Mouse (Mus musculus) heart, adult 2 months (tissue): Measurements from ENCODE around the gene Rac2. TPM values are rescaled to one million over a fixed set of nuclear protein-coding genes. Genes with fewer than 3 reads are reported as not detected.

ENCODE experiments used
- DNase-seq, 2 experiments: peaks; one replicate each; pipeline ENCODE4 v3.0.0; 2021
- H3K27ac ChIP-seq: fragments of 200-600 bp; 2 replicates; pipeline ENCODE4 v1.8.1; 2022
- H3K27me3 ChIP-seq: fragments of 200-500 bp; 2 replicates; pipeline ENCODE4 v1.6.1; 2012; ENCODE audit warnings: mild to moderate bottlenecking, low read length, inconsistent platforms, mixed read lengths; ENCODE audit not compliant: control insufficient read depth, insufficient read depth
- H3K36me3 ChIP-seq: fragments of 200-500 bp; 2 replicates; pipeline ENCODE4 v1.6.1; 2012; ENCODE audit warnings: low read length, inconsistent platforms; ENCODE audit not compliant: control insufficient read depth, insufficient read depth
- H3K4me1 ChIP-seq: fragments of 200-500 bp; 2 replicates; pipeline ENCODE4 v1.6.1; 2011; ENCODE audit warnings: low read length; ENCODE audit not compliant: control insufficient read depth, insufficient read depth
- H3K4me3 ChIP-seq: fragments of 200-600 bp; 2 replicates; pipeline ENCODE4 v1.8.1; 2022
- H3K79me2 ChIP-seq: fragments of 200-500 bp; replicated peaks from 2 replicates; pipeline ENCODE4 v1.6.1; 2012; ENCODE audit warnings: mild to moderate bottlenecking, inconsistent platforms, low read length, moderate library complexity, mixed read lengths; ENCODE audit not compliant: control insufficient read depth, insufficient read depth
- H3K9ac ChIP-seq: fragments of 200-500 bp; 2 replicates; pipeline ENCODE4 v1.6.1; 2012; ENCODE audit warnings: low read depth, mild to moderate bottlenecking, control low read depth, inconsistent platforms, low read length, mixed read lengths
- CTCF ChIP-seq: fragments of 200-600 bp; IDR thresholded peaks from 2 replicates; pipeline ENCODE4 v1.8.1; 2022; ENCODE audit warnings: antibody characterized with exemption, mild to moderate bottlenecking, moderate library complexity
- EP300 ChIP-seq: fragments of 200-500 bp; IDR thresholded peaks from 2 replicates; pipeline ENCODE4 v1.6.1; 2011; ENCODE audit warnings: low read depth, low read length, control low read depth; ENCODE audit not compliant: insufficient read depth
- POLR2A ChIP-seq: fragments of 200-500 bp; IDR thresholded peaks from 2 replicates; pipeline ENCODE4 v1.6.1; 2011; ENCODE audit warnings: mild to moderate bottlenecking, low read depth, low read length, control low read depth; ENCODE audit not compliant: insufficient read depth
- WGBS: fragments of 180-500 bp; shearing (Covaris S2); methylation state at CpG from one replicate; pipeline ENCODE4 v1.1.7; 2018; 5-methylcytosine and 5-hydroxymethylcytosine counted together
- intact Hi-C: fragments of 180-260 bp; cut with DNase I; formaldehyde crosslinking; loops from one replicate; pipeline ENCODE4 v1.15.1; 2025
- polyA plus RNA-seq: library from polyadenylated mRNA; depleted of rRNA; stranded (reverse); fragments of >200 nt; gene quantifications from 2 replicates; pipeline ENCODE4 v1.2.3, GENCODE M21; 2012
- total RNA-seq, 2 experiments: library from RNA; stranded (reverse); gene quantifications; 2 replicates each; pipeline ENCODE4 v1.2.3; 2021

Rac2 gene
- total and polyA plus RNA-seq, 3 experiments, result 4.5 to 44.7 (median 8.7) TPM

DNA sequence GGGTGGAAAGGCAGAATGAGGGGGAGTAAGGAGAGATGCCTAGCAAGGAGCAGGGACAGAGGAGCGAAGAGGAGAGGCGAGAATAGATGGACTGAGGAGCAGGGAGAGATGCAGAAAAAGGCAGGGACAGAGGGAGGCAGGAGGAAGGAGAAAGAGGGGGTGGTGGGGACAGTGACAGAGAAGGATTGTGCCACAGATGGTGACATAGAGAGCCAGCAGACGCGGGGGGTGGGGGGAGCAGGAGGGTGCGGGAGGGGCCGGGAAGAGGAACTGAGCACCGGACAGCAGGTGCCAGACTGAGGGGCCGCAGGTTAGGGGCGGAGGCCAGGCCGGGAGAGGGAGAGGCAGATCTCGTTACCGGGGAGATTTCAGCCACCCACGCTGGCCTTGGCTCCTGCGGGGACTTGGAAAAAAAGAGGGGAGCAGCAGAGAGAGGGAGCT, 28.0 kb downstream of the Rac2 start, which contains the start of gene Sstr3:
TSS of gene Sstr3 (minus strand) at position 125 of the 441 bp plus-strand sequence.
- 12% methylated on average over 14 of the region's 14 CpGs for WGBS
- Histone ChIP-seq H3K36me3 (no peaks in the 10 kb centered on the region), H3K27ac (no peak within 1 kb of the TSS), H3K4me1 (no peaks in the 10 kb centered on the region), H3K79me2 (no peaks in the 10 kb centered on the region), H3K9ac (no peak within 1 kb of the TSS), H3K4me3 (no peak within 1 kb of the TSS), H3K27me3 (no peaks in the 10 kb centered on the region)
- intact Hi-C loops, result no loop called here
- no peak for DNase-seq
- TF ChIP-seq CTCF (no peak), POLR2A (no peak), EP300 (no peak)

DNA sequence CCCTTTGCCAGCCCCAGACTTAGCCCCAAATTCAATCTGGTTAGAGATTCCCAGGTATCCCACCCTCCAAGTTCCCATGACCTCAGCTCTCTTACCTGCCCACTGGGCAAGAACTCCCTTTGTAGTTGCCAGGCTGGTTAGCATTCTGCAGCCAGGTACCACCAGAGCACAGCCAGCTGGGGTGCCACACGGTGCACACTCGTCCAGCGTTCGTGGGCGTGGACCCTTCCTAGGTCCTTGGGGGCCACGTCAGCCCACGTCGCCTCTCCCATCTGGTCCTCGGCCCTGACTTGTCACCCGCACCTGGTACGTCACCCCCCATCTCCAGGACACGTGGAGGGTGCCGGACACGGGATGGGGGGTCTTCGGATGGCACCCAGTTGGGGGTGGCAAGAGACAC, 28.5 kb downstream of the Rac2 start:
- no peak for DNase-seq
- Histone ChIP-seq H3K27ac (no peak overlapping the region), H3K27me3 (no peaks in the 10 kb centered on the region), H3K4me1 (no peaks in the 10 kb centered on the region), H3K4me3 (no peak overlapping the region), H3K79me2 (no peaks in the 10 kb centered on the region), H3K9ac (no peak overlapping the region), H3K36me3 (no peaks in the 10 kb centered on the region)
- intact Hi-C loops, result no loop called here
- WGBS, result 70% methylated on average over 15 of the region's 15 CpGs
- TF ChIP-seq EP300 (no peak), CTCF (no peak), POLR2A (no peak)

DNA sequence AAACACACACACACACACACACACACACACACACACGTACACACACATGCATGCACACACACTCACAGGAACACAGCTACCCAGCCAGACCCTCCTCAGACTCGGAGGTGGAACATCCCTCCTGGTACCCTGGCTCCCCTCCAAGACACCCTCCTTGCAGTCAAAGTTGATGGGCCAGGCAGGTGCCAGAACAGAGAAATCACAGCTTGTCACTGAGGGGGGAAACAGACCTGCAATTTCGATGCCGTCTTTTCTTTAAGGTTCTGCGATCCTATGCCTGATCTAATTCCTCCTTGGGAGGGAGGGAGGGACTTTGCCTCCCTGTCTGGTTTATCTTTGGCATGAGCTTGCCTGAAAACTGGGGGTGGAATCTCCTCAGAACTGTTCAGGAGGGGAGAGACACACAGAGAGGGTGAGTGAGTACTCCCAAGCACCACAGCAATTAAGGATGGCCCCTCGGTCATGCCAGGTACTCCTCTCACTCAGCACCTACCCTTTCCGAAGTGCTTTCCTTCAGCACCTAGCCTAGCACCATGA, 29.7 kb downstream of the Rac2 start:
- WGBS, result 56% methylated on average over 7 of the region's 7 CpGs
- no peaks in the 10 kb centered on the region for H3K27me3 ChIP-seq
- no peak overlapping the region for H3K9ac ChIP-seq
- H3K4me3 ChIP-seq, result no peak overlapping the region
- no peaks in the 10 kb centered on the region for H3K36me3 ChIP-seq
- H3K27ac ChIP-seq, result no peak overlapping the region
- intact Hi-C loops, result no loop called here
- TF ChIP-seq CTCF (no peak), EP300 (no peak), POLR2A (no peak)
- no peaks in the 10 kb centered on the region for H3K79me2 ChIP-seq
- no peaks in the 10 kb centered on the region for H3K4me1 ChIP-seq
- no peak for DNase-seq

DNA sequence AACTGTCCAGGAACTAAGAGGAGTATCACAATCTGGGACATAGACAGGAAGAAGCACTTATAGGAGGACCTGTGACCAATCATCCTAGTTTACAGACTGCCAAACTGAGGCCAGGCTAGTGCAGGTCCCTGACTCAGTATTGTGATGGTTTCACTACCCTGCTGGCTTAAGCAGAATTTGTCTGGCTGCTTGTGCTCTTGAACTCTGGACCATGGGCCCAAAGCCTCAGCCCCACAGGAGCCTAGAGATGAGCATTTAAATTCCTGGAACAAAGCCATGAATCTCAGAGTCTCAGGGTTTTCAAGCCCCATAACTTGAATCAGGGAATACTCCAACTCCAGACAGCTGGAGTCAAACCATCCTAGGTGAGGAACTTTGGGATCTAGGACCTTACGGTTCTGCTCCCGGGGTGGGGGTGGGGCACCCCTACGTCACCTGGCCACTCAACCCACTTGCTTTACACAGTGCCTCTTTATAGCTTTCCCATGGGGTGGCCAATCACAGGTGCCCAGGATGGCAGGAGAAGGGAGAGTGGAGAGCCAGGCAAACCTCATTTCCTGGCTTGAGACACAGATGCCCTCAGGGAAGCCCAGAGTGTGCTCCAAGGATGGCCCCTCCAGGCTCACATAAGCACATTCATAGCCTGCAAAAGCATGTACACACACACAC, 30.4 kb downstream of the Rac2 start:
- H3K79me2 ChIP-seq, result no peaks in the 10 kb centered on the region
- no peak overlapping the region for H3K9ac ChIP-seq
- H3K4me3 ChIP-seq, result no peak overlapping the region

DNA sequence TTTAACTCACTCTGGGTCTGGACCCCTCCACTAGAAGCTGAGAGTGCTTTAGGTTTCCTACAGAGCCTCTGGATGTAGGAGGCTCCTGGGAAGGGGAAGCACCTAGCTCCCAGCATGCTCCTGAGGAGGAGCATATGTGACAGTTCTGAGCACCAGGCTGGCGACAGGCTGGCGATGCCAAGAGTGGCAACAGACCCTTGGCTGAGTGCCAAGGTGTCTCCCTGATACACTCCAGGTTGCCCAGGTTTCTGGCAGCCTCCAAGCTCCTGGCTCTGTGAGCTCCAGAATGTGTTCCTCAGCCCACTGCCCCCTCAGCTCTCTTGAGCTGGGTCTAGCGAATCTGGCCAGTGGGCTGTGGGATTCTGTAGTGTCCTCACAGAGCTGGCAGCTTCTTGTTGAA, 31.0 kb downstream of the Rac2 start:
- TF ChIP-seq EP300 (peak; percentile 92), CTCF (no peak), POLR2A (no peak; the same call in 1 of the 2 replicates)
- H3K36me3 ChIP-seq, result no peaks in the 10 kb centered on the region
- H3K4me3 ChIP-seq, result no peak overlapping the region
- H3K27ac ChIP-seq, result no peak overlapping the region
- no peak overlapping the region for H3K9ac ChIP-seq
- H3K4me1 ChIP-seq, result no peaks in the 10 kb centered on the region
- intact Hi-C loops, result no loop called here
- DNase-seq, result peak in 1 of 2 experiments; percentile 57
- no peaks in the 10 kb centered on the region for H3K27me3 ChIP-seq
- WGBS, result 27% methylated on average over 3 of the region's 3 CpGs
- no peaks in the 10 kb centered on the region for H3K79me2 ChIP-seq

More for the DNA sequence above, 30.4 kb downstream of the Rac2 start:
- intact Hi-C loops, result no loop called here
- 65% methylated on average over 3 of the region's 3 CpGs for WGBS
- no peak for DNase-seq
- TF ChIP-seq EP300 (no peak), POLR2A (no peak), CTCF (no peak)
- H3K4me1 ChIP-seq, result no peaks in the 10 kb centered on the region
- no peak overlapping the region for H3K27ac ChIP-seq
- no peaks in the 10 kb centered on the region for H3K36me3 ChIP-seq
- H3K27me3 ChIP-seq, result no peaks in the 10 kb centered on the region

DNA sequence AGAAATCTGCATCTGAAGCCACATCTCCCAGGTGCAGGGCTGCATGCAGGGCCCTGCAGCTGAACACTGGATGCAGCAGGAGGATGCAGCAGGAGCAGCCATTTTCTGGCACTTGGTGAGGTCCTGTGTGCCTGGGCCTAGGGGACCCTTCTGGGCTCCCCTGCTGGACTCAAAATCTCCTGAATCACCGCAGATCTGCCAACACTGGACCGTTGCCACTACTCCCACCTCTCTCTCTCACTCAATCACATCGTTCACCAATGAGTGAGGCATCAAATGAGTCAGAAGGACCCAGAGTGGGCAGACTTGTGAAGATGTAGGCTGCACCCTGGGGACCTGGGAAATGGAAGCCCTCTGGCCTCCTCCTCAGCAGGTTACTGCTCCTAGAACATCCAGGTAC, 31.5 kb downstream of the Rac2 start:
- H3K4me1 ChIP-seq, result no peaks in the 10 kb centered on the region
- intact Hi-C loops, result no loop called here
- TF ChIP-seq POLR2A (no peak), EP300 (no peak), CTCF (no peak)
- H3K4me3 ChIP-seq, result no peak overlapping the region
- no peaks in the 10 kb centered on the region for H3K79me2 ChIP-seq
- no peaks in the 10 kb centered on the region for H3K36me3 ChIP-seq
- DNase-seq, result no peak
- H3K27me3 ChIP-seq, result no peaks in the 10 kb centered on the region
- H3K27ac ChIP-seq, result no peak overlapping the region
- 55% methylated on average over 3 of the region's 3 CpGs for WGBS
- H3K9ac ChIP-seq, result no peak overlapping the region
